Mouse (Mus musculus): Measurements from ENCODE around the gene Vdac1.

GRCm38 (mm10) chr11:52321540-52321939 lies 39.1 kb upstream of the Vdac1 start:
- TF ChIP-seq CTCF (conservative IDR thresholded peaks at IDR 0.05; ENCODE audit: insufficient read depth, insufficient read length, low read depth, low read length) = no peak
- no peak for TF ChIP-seq POLR2A (IDR thresholded peaks at IDR 0.05; ENCODE audit: low read depth, low read length)
